Mouse (Mus musculus) T-helper 2 cell (primary cell): Measurements from ENCODE around the gene Mkln1.
"Not testable (repeated sequence)": the region's sequence is repeated elsewhere in the genome, so short reads cannot be mapped to it uniquely, and the experiment has no call there.

Experiments used
- in situ Hi-C: fragments of 300-600 bp; cut with MboI, MseI; formaldehyde crosslinking; loops from one replicate; pipeline ENCODE4 v1.15.1; 2025; ENCODE audit warnings: high pct_unique_total_duplicates

The Mkln1 gene

GRCm38 (mm10) chr6:31549361-31550051, 151.0 kb downstream of the Mkln1 start:
- in situ Hi-C loops = no loop called here

GRCm38 (mm10) chr6:31550876-31551532, 152.5 kb downstream of the Mkln1 start:
- in situ Hi-C loops = no loop called here

- in situ Hi-C loops = no loop called here
Observed at GRCm38 (mm10) chr6:31556460-31557100, 158.0 kb downstream of the Mkln1 start.

- in situ Hi-C loops = no loop called here
Observed at GRCm38 (mm10) chr6:31560138-31560959, 161.8 kb downstream of the Mkln1 start.

GRCm38 (mm10) chr6:31561948-31562347, 163.4 kb downstream of the Mkln1 start:
- in situ Hi-C loops = not testable (repeated sequence)

- in situ Hi-C loops = no loop called here
Observed at GRCm38 (mm10) chr6:31562371-31563080, 164.0 kb downstream of the Mkln1 start.

- in situ Hi-C loops = no loop called here
Observed at GRCm38 (mm10) chr6:31563235-31564181, 165.0 kb downstream of the Mkln1 start, which contains the start of gene Podxl. Podxl (minus strand) TSS chr6:31563981.

GRCm38 (mm10) chr6:31564182-31564531, 165.6 kb downstream of the Mkln1 start:
- in situ Hi-C loops = no loop called here

GRCm38 (mm10) chr6:31564901-31565391, 166.4 kb downstream of the Mkln1 start:
- in situ Hi-C loops = no loop called here
